Mouse (Mus musculus): ENCODE measurements around the gene Tmem41b.

Gene Tmem41b

GRCm38 (mm10) chr7:109975966-109976715 is 10.6 kb downstream of the Tmem41b start:
- no peak for DNase-seq

- no peak for DNase-seq
Measured at GRCm38 (mm10) chr7:109969542-109969941, 17.2 kb downstream of the Tmem41b start.

GRCm38 (mm10) chr7:109968924-109969450 is 17.7 kb downstream of the Tmem41b start:
- peak; percentile 41 for DNase-seq

DNA sequence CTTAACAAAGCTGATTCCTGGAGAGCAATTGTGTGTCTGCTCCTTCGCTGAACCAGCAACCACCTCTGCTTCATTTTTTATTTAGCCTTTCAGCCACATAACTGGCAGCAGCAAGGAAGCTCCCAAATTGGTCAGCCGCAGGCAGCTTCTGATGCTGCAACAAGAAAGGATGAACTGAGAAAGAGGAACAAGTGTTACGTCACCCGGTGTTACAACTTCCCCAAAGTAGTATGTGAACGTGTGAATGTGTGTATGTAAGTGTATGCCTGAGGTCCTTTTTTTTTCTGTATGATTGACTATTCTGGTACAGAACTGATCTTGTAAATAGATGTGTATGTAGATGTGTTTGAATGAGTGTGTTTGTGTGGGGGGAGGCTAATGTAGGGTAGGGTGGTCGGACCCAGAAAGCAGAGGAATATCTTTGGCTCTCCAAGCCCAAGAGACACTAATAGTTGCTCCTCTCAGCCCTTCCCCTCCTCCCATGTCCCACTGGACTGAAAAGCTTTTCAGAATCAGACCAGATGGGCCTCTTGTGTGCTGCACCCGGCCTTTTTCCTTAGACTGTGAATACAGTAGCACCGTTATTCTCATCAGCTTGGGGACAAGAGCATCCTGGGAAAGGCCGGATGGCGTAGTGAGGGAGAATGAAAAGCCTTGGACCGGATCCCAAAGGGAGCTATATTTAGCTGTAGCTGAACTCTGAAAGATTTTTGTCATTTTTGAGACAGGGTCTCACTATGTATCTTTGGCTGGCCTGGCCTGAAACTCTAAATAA is 18.7 kb downstream of the Tmem41b start:
- peak; percentile 10 for DNase-seq

- DNase-seq, result no peak
Measured at GRCm38 (mm10) chr7:109965658-109966057, 21.1 kb downstream of the Tmem41b start.

- no peak for DNase-seq
Measured at GRCm38 (mm10) chr7:109963707-109964106, 23.0 kb downstream of the Tmem41b start.

DNA sequence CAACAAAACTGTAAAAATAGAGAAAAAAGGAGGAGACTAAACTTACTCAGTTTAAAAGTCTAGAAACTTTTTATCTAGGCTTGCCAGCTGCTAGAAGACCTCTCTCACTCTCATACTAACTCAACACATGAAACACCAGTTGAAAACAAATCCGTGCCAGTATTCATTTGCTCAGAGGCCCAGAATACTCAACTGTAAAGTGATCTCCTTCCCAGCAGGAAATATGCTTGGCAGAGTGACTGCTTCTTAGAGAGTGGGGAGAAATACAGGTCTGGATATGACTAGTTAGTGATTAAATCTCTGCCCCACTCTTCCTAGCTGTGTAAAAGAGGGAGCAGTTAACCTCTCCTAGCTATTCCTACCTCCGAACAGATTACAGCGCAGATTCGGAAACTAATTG is 24.1 kb downstream of the Tmem41b start:
- no peak for DNase-seq

- DNase-seq, result no peak
Measured at GRCm38 (mm10) chr7:109961570-109961969, 25.2 kb downstream of the Tmem41b start.

DNA sequence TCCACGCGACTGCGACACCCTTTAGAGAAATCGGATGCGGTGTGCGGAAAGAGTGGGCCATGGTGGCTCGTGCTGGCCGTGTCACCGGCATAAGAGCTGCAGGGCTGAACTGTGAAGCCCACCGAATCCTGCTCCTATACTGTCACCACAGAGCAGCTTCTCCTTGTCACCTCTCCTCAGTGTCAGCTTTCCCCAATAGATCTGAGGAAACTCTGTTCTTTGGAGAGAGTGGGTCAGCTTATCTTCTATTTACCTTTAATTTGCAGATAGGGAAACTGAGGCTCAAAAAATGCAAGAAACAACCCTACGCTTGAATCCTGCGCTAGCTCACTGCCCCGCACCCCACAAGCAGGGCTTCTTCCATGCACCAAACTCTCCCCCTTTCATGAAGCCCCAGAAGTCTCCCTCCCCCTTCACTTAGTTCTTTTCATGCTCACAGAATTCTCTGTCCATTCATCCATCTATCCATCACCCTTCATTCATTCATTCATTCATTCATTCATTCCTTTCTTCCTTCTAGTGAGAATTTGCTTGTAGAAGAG is 26.0 kb downstream of the Tmem41b start:
- DNase-seq, result no peak

DNA sequence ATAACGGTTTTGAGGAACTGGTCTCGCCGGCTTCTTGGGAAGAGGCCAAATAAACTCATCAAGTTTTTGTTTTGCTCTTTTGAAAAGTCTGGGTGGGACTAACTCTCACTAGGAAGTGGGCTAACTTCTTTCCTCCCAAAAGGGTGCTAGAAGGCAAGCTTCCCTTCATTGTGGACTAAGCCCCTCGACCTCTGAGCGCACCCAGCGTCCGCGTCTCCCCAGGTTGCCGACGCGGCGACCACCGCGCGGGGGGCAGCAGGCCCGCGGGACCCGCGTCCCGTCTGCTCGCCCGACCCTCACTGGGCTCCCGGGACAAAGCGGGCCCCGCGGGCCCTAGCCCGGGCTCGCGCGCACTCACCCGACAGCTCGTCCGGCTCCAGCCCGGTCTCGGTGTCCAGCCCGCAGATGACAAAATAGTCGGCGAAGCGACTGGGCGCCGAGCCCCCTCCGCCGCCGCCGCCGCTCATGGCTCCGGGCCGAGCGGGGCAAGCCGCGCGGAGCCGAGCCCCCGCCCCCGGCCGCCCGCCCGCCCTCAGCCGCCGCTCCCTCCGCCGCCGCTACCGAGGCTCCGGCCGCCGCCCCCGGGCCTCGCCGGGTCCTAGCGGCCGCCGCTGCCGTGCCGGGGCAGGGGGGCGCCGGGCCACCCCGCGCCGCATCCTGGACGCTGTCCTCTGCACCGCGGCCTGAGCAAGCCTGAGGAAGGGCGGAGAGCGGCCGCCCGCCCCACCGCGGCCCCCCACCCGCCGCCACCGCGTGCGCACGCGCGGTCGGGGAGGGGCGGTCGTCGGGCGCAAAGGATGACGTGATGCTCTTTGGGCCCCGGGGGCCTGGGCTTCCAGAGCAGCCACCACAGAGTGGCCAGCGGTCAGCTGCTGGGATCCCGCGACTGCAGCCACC is 26.8 kb downstream of the Tmem41b start, which contains the start of gene Dennd5a:
TSS of gene Dennd5a (minus strand) at position 755 of the 897 bp plus-strand sequence.
- DNase-seq, result peak; percentile 81

- DNase-seq, result peak; percentile 33
Measured at GRCm38 (mm10) chr7:109958843-109959715, 27.6 kb downstream of the Tmem41b start.

GRCm38 (mm10) chr7:109957996-109958789 is 28.5 kb downstream of the Tmem41b start:
- no peak for DNase-seq

DNA sequence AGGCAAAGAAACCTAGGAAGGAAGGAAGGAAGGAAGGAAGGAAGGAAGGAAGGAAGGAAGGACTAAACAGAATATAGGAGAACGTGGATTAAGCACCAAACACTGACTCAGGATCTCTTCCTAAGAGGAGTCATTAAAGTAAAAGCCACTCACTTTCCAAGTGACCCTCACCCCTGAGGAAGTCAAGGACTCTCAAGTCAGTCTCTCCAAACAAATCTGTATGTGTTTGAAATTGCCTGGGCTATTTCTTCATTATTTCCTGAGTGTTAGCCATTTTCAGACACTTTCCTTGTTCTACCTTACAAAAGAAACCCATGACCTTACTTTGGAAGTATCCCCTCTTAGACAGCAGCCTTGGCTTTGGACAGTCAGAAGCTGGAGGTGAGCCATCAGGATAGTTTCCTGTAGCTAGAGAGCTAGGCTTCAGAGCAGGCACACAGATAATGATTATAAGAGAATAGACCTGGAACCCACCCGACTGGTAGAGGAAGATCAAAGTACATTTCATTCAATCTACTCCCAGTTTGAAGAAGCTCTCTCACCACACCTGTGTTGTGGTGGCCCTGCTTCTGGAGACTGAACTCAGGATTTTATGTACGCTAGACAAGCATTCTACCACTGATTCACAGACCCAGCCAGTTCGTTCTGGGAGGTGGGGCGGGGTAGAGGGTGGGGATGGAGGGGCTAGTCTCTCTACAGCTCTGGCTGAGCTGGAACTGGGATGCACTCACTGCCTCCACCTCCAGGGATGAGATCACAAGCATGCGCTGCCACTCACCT is 31.9 kb downstream of the Tmem41b start:
- DNase-seq, result no peak

GRCm38 (mm10) chr7:109951297-109951696 is 35.4 kb downstream of the Tmem41b start:
- no peak for DNase-seq

GRCm38 (mm10) chr7:109944421-109945034 is 42.2 kb downstream of the Tmem41b start:
- DNase-seq, result no peak

- no peak for DNase-seq
Measured at GRCm38 (mm10) chr7:109929628-109930027, 57.1 kb downstream of the Tmem41b start.

DNA sequence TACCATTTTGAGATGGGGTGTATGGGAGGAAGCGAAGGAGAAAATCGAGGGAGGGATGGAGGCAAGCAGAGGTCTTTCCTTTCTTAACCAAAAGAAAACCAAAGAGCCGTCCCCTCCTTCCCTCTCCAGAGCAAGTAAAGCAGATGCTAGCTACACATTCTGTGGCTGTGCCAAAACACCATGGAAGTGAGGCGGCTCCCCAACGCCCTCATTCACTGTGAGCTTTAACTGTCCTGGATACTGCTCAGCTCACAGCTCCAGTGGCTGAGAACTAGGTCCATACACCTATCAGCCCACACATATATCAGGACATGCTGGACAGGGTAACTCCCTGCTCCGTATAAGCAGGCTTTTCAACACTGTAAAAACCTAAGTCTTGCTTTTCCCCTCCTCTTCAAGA is 58.4 kb downstream of the Tmem41b start:
- DNase-seq, result no peak

- DNase-seq, result no peak
Measured at GRCm38 (mm10) chr7:109924965-109925364, 61.8 kb downstream of the Tmem41b start.

GRCm38 (mm10) chr7:109922889-109923288 is 63.8 kb downstream of the Tmem41b start:
- no peak for DNase-seq
